In the genomic region with DNA sequence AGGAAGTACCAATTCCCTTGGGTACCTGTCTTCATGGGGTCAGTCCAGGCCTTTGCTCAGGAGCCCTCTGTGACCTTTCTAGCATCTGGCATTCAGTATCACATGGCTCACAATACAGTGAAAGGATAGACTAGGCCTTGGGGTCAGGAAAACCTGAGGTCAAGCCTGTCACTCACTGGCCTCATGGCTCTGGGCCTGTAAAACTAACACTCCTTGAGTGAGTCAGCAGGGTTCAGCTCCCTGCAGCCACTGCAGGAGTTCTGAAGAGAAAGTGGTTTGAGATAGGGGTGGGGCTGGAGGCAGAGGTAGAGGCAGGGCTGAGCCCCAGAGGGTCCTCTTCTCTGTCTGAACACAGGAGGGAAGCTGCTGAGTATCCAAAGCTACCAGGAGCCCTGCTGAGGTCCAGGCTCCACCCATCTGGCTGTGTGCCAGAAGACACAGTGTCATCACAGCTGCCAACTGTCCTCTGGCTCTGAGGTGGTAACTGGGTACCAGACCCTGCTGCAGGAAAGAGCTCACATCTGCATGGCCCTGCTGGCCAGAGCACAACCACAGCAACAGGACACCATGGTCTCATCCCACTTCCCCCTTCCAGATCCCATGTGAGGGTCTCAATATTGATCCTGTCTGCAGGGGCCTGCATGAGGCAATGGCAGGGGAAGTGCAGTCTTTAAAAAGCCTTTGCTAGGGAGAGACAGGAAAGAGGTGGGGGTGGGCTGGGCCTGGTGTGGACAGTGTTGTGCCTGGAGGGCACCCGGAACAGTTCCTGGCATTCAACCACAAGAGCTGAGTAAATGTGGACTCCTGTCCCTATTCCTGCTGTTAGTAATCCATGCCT, we compare ENCODE assay signal across 8 mouse cellular contexts. TPM values are rescaled to one million over a fixed set of nuclear protein-coding genes. Genes with fewer than 3 reads are reported as not detected.
A peak's percentile ranks its signal among the peaks of the same experiment; 100 is the strongest.
DNase-seq lines count a peak whose midpoint lies in the region; ATAC-seq and TF ChIP-seq lines count a peak whose summit lies in the region.
"Not testable (repeated sequence)": the region's sequence is repeated elsewhere in the genome, so short reads cannot be mapped to it uniquely, and the experiment has no call there.

No protein-coding gene starts in this region.

- DNase-seq in 3134 (ENCODE audit: extremely low read depth, insufficient read length, low spot score), result peak; percentile 68
- DNase-seq in adrenal gland, postnatal 14 days, result peak; percentile 53
- DNase-seq in kidney, adult 2 months, result peak; percentile 27
- DNase-seq in liver, adult 2 months (ENCODE audit: extremely low read depth, low read depth, low spot score), result peak; percentile 63
- DNase-seq in spleen, postnatal 10 days (ENCODE audit: low spot score in 2 of 2), result peak; percentile 43 to 61

- H3K9me3 ChIP-seq in embryonic facial prominence, embryonic 15.5 days (replicated peaks); heart, embryonic 13.5 days; midbrain, embryonic 12.5 days: not testable (repeated sequence)

- not testable (repeated sequence) for TF ChIP-seq POLR2A in kidney, adult 2 months (IDR thresholded peaks at IDR 0.05; ENCODE audit: low read depth, low read length); liver, adult 2 months (IDR thresholded peaks at IDR 0.05; ENCODE audit: extremely low read depth, insufficient read depth, low read length)

- H3K9ac ChIP-seq in embryonic facial prominence, embryonic 15.5 days; heart, embryonic 13.5 days; liver, adult 2 months (ENCODE audit: low read depth, low read length); midbrain, embryonic 12.5 days (replicated peaks): not testable (repeated sequence)

- peaks cover 41% of the 10 kb centered on the region for H3K4me1 ChIP-seq in embryonic facial prominence, embryonic 15.5 days
- H3K4me1 ChIP-seq in heart, embryonic 13.5 days, result peaks cover 53% of the 10 kb centered on the region
- H3K4me1 ChIP-seq in kidney, adult 2 months (ENCODE audit: control insufficient read depth, insufficient read depth, low read length), result peaks cover 18% of the 10 kb centered on the region
- H3K4me1 ChIP-seq in liver, adult 2 months (ENCODE audit: control insufficient read depth, insufficient read depth, low read length), result peaks cover 13% of the 10 kb centered on the region
- H3K4me1 ChIP-seq in midbrain, embryonic 12.5 days, result peaks cover 26% of the 10 kb centered on the region

- TF ChIP-seq CTCF in kidney, adult 2 months (conservative IDR thresholded peaks at IDR 0.05; ENCODE audit: insufficient read depth, insufficient read length, low read depth, low read length); liver, adult 2 months (IDR thresholded peaks at IDR 0.05; ENCODE audit: low read depth, low read length): not testable (repeated sequence)

- H3K4me2 ChIP-seq in embryonic facial prominence, embryonic 15.5 days (replicated peaks); heart, embryonic 13.5 days; midbrain, embryonic 12.5 days (replicated peaks): not testable (repeated sequence)

- WGBS in embryonic facial prominence, embryonic 15.5 days, result 21% methylated on average over 1 of the region's 1 CpGs
- 13% methylated on average over 1 of the region's 1 CpGs for WGBS in heart, embryonic 13.5 days
- 24% methylated on average over 1 of the region's 1 CpGs for WGBS in kidney, adult 2 months
- 8% methylated on average over 1 of the region's 1 CpGs for WGBS in liver, adult 2 months
- WGBS in midbrain, embryonic 12.5 days, result 64% methylated on average over 1 of the region's 1 CpGs

- ATAC-seq in embryonic facial prominence, embryonic 15.5 days (ENCODE audit: insufficient number of reproducible peaks, low FRiP score, low TSS enrichment, low read depth), result peak; percentile 63
- ATAC-seq in heart, embryonic 13.5 days (ENCODE audit: extremely low read depth, insufficient number of reproducible peaks, low FRiP score, low TSS enrichment), result peak; percentile 39; the same call in 1 of the 2 replicates
- peak; percentile 32; the same call in 1 of the 2 replicates for ATAC-seq in midbrain, embryonic 12.5 days (ENCODE audit: low FRiP score, low read depth)

- H3K27me3 ChIP-seq in embryonic facial prominence, embryonic 15.5 days; heart, embryonic 13.5 days (replicated peaks); kidney, adult 2 months (replicated peaks; ENCODE audit: control insufficient read depth, insufficient read depth, low read length); liver, adult 2 months (ENCODE audit: control insufficient read depth, insufficient read depth, low read length); midbrain, embryonic 12.5 days: not testable (repeated sequence)

- H3K79me2 ChIP-seq in liver, adult 2 months (ENCODE audit: control insufficient read depth, insufficient read depth, low read length), result not testable (repeated sequence)

- H3K27ac ChIP-seq in embryonic facial prominence, embryonic 15.5 days (replicated peaks), result peak overlapping the region; percentile 44; the same call in 1 of the 2 replicates
- peak overlapping the region; percentile 53 for H3K27ac ChIP-seq in heart, embryonic 13.5 days (replicated peaks)
- H3K27ac ChIP-seq in kidney, adult 2 months (ENCODE audit: insufficient read depth, low read depth, low read length); liver, adult 2 months (replicated peaks; ENCODE audit: insufficient read depth, low read depth, low read length); midbrain, embryonic 12.5 days (replicated peaks): not testable (repeated sequence)

- not testable (repeated sequence) for H3K36me3 ChIP-seq in embryonic facial prominence, embryonic 15.5 days; heart, embryonic 13.5 days; kidney, adult 2 months (ENCODE audit: control insufficient read depth, insufficient read depth, low read length); liver, adult 2 months (ENCODE audit: control insufficient read depth, insufficient read depth, low read length); midbrain, embryonic 12.5 days

- not testable (repeated sequence) for H3K4me3 ChIP-seq in embryonic facial prominence, embryonic 15.5 days (replicated peaks); heart, embryonic 13.5 days; kidney, adult 2 months (ENCODE audit: insufficient read depth, low read depth, low read length); liver, adult 2 months (ENCODE audit: insufficient read depth, low read depth, low read length); midbrain, embryonic 12.5 days

RNA-seq across cellular contexts. Expression of gene Slc16a1, which starts 31.9 kb away (rescaled TPM):
- total RNA-seq in adrenal gland, postnatal 14 days (2021), result 77.1 and 104 TPM in 2 replicates
- 29.3 and 31.0 TPM in 2 replicates for polyA plus RNA-seq in embryonic facial prominence, embryonic 15.5 days (2015; fragmentation: Nextera tagmentation; extraction: Ambion mirVana)
- 65.4 and 70.4 TPM in 2 replicates for polyA plus RNA-seq in heart, embryonic 13.5 days (2015; fragmentation: Nextera tagmentation; extraction: Ambion mirVana)
- 18.3 and 23.1 TPM in 2 replicates for polyA plus RNA-seq in kidney, adult 2 months (2012; rRNA removed)
- total RNA-seq in liver, adult 2 months (2014; rRNA removed), result 34.2 and 41.3 TPM in 2 replicates
- polyA plus RNA-seq in liver, adult 2 months (2012; rRNA removed), result 30.8 and 35.4 TPM in 2 replicates
- polyA plus RNA-seq in midbrain, embryonic 12.5 days (2016; fragmentation: Nextera tagmentation; extraction: Ambion mirVana), result 21.4 and 23.6 TPM in 2 replicates
